Mouse (Mus musculus) monocyte, adult 5-6 weeks (primary cell): Measurements from ENCODE around the gene Ing1. TPM values are rescaled to one million over a fixed set of nuclear protein-coding genes. Genes with fewer than 3 reads are reported as not detected.
A peak's percentile ranks its signal among the peaks of the same experiment; 100 is the strongest.
"Not testable (repeated sequence)": the region's sequence is repeated elsewhere in the genome, so short reads cannot be mapped to it uniquely, and the experiment has no call there.

ENCODE experiments used
- ATAC-seq: fragments of 153-309, 156-312 bp; replicated peaks from 2 replicates; pipeline ENCODE4 v1.8.0; 2017; ENCODE audit warnings: mild to moderate bottlenecking; ENCODE audit not compliant: low TSS enrichment, insufficient number of reproducible peaks, severe bottlenecking, poor library complexity, low FRiP score
- total RNA-seq: library from RNA; stranded (forward); fragments of 200-1000, 200-491, 200-594 nt; gene quantifications from 3 replicates; pipeline ENCODE4 v1.2.3, GENCODE M21; 2017

The Ing1 gene
- total RNA-seq, 1 experiment from 2014 or later, result 75.0 TPM

GRCm38 (mm10) chr8:11547063-11547462, 8.3 kb upstream of the Ing1 start:
- ATAC-seq, result no peak

GRCm38 (mm10) chr8:11549706-11550105, 5.7 kb upstream of the Ing1 start:
- ATAC-seq, result no peak

GRCm38 (mm10) chr8:11550281-11550948, 5.0 kb upstream of the Ing1 start, which contains the start of gene Cars2:
TSS of gene Cars2 (minus strand) at chr8:11550783.
- ATAC-seq, result peak; percentile 85

- not testable (repeated sequence) for ATAC-seq
Measured at GRCm38 (mm10) chr8:11551497-11551896, 3.9 kb upstream of the Ing1 start.

- no peak for ATAC-seq
Measured at GRCm38 (mm10) chr8:11552390-11552789, 3.0 kb upstream of the Ing1 start.

- ATAC-seq, result peak; percentile 76
Measured at GRCm38 (mm10) chr8:11555720-11556591, 585 bp downstream of the Ing1 start.

GRCm38 (mm10) chr8:11556691-11557423, 1.5 kb downstream of the Ing1 start:
- no peak for ATAC-seq

- no peak for ATAC-seq
Measured at GRCm38 (mm10) chr8:11557424-11557767, 2.0 kb downstream of the Ing1 start.

GRCm38 (mm10) chr8:11557768-11558629, 2.6 kb downstream of the Ing1 start:
- ATAC-seq, result peak; percentile 67

- ATAC-seq, result no peak
Measured at GRCm38 (mm10) chr8:11559511-11559910, 4.1 kb downstream of the Ing1 start.

GRCm38 (mm10) chr8:11560220-11560619, 4.8 kb downstream of the Ing1 start:
- ATAC-seq, result no peak

GRCm38 (mm10) chr8:11564236-11564635, 8.9 kb downstream of the Ing1 start:
- no peak for ATAC-seq

- ATAC-seq, result no peak
Measured at GRCm38 (mm10) chr8:11564721-11565120, 9.3 kb downstream of the Ing1 start.

- ATAC-seq, result not testable (repeated sequence)
Measured at GRCm38 (mm10) chr8:11568193-11568592, 12.8 kb downstream of the Ing1 start.

- ATAC-seq, result no peak
Measured at GRCm38 (mm10) chr8:11569260-11570097, 14.1 kb downstream of the Ing1 start.

- ATAC-seq, result no peak
Measured at GRCm38 (mm10) chr8:11570742-11571141, 15.4 kb downstream of the Ing1 start.

- 0 out of 2 replicates have a peak, but pooled peaks have one; percentile 25 for ATAC-seq
Measured at GRCm38 (mm10) chr8:11571950-11572349, 16.6 kb downstream of the Ing1 start.

GRCm38 (mm10) chr8:11572428-11572827, 17.1 kb downstream of the Ing1 start:
- ATAC-seq, result no peak
